Mouse (Mus musculus) CH12.LX (cell line): ENCODE results near the gene Naa38. TPM values are rescaled to one million over a fixed set of nuclear protein-coding genes. Genes with fewer than 3 reads are reported as not detected.

Experiments
- DNase-seq: peaks from one replicate; pipeline ENCODE4 v3.0.0-alpha.2; 2013; ENCODE audit errors: extremely low read depth
- H3K27ac ChIP-seq: 2 replicates; pipeline ENCODE4 v1.5.1; 2012; ENCODE audit warnings: low read depth, mild to moderate bottlenecking, control low read depth, moderate library complexity; ENCODE audit not compliant: insufficient read depth
- H3K27me3 ChIP-seq: replicated peaks from 2 replicates; pipeline ENCODE3; 2012; ENCODE audit warnings: inconsistent platforms
- H3K36me3 ChIP-seq, 2 experiments: replicated peaks in 1 of 2; 2 replicates each; pipeline versions ENCODE3 to v1.6.1; 2012; ENCODE audit warnings: inconsistent platforms in 1 of 2, low read length in 1 of 2, mild to moderate bottlenecking in 1 of 2, mixed read lengths in 1 of 2, moderate library complexity in 1 of 2; ENCODE audit not compliant: control insufficient read depth in 1 of 2, insufficient read depth in 1 of 2
- H3K4me1 ChIP-seq, 2 experiments: 2 replicates each; pipeline ENCODE4 v1.6.1; 2012; ENCODE audit warnings: inconsistent platforms in 1 of 2, moderate library complexity in 1 of 2; ENCODE audit not compliant: insufficient read depth in 2 of 2, control insufficient read depth in 1 of 2
- H3K4me2 ChIP-seq: 2 replicates; pipeline ENCODE4 v1.6.1; 2012; ENCODE audit warnings: low read depth, mild to moderate bottlenecking, control low read depth; ENCODE audit not compliant: poor library complexity, insufficient read depth, severe bottlenecking
- H3K4me3 ChIP-seq, 3 experiments: fragments of 150-350 bp in 1 of 3; sonication (generic) in 1 of 3; replicated peaks in 1 of 3; 2 replicates each; pipeline versions ENCODE3 to v1.5.1; 2011 to 2012; ENCODE audit warnings: low read depth in 2 of 3, low read length in 2 of 3, mild to moderate bottlenecking in 2 of 3, moderate library complexity in 2 of 3, control low read depth in 1 of 3, improper control_type of control experiment in 1 of 3, inconsistent platforms in 1 of 3, mixed read lengths in 1 of 3; ENCODE audit not compliant: poor library complexity in 1 of 3
- H3K79me2 ChIP-seq: replicated peaks from 2 replicates; pipeline ENCODE4 v1.6.1; 2012; ENCODE audit warnings: mild to moderate bottlenecking, moderate library complexity; ENCODE audit not compliant: control insufficient read depth, poor library complexity, insufficient read depth, severe bottlenecking; ENCODE audit errors: extremely low read depth
- H3K9ac ChIP-seq: 2 replicates; pipeline ENCODE4 v1.6.1; 2012; ENCODE audit warnings: low read depth, mild to moderate bottlenecking, control low read depth, moderate library complexity; ENCODE audit not compliant: insufficient read depth
- H3K9me3 ChIP-seq: replicated peaks from 2 replicates; pipeline ENCODE3; 2012; ENCODE audit warnings: low read length, inconsistent platforms, mixed read lengths
- CTCF ChIP-seq, 2 experiments: IDR thresholded peaks in 1 of 2; conservative IDR thresholded peaks in 1 of 2; 2 replicates each; pipeline ENCODE4 v1.5.1; 2011 to 2012; ENCODE audit warnings: low read depth in 2 of 2, low read length in 2 of 2, improper control_type of control experiment in 1 of 2, inconsistent platforms in 1 of 2, mild to moderate bottlenecking in 1 of 2, moderate library complexity in 1 of 2
- E2F4 ChIP-seq: IDR thresholded peaks from 2 replicates; pipeline ENCODE4 v1.6.1; 2011; ENCODE audit warnings: low read depth, low read length, improper control_type of control experiment; ENCODE audit not compliant: insufficient replicate concordance
- ELF1 ChIP-seq: IDR thresholded peaks from 2 replicates; pipeline ENCODE4 v1.6.1; 2014; ENCODE audit warnings: low read depth, mild to moderate bottlenecking, inconsistent platforms, low read length, improper control_type of control experiment
- EP300 ChIP-seq: IDR thresholded peaks from 2 replicates; pipeline ENCODE4 v1.6.1; 2011; ENCODE audit warnings: low read length, improper control_type of control experiment
- ETS1 ChIP-seq: conservative IDR thresholded peaks from 2 replicates; pipeline ENCODE4 v1.6.1; 2012; ENCODE audit warnings: low read depth, mild to moderate bottlenecking, inconsistent platforms, low read length, improper control_type of control experiment, moderate library complexity
- GABPA ChIP-seq: IDR thresholded peaks from 2 replicates; pipeline ENCODE4 v1.6.1; 2012; ENCODE audit warnings: low read depth, low read length, improper control_type of control experiment, inconsistent platforms; ENCODE audit not compliant: insufficient replicate concordance
- IRF4 ChIP-seq: IDR thresholded peaks from 2 replicates; pipeline ENCODE4 v1.6.1; 2014; ENCODE audit warnings: low read depth, mild to moderate bottlenecking, inconsistent platforms, low read length, improper control_type of control experiment
- JUN ChIP-seq: IDR thresholded peaks from 2 replicates; pipeline ENCODE4 v1.6.1; 2011; ENCODE audit warnings: low read depth, mild to moderate bottlenecking, low read length, improper control_type of control experiment, moderate library complexity; ENCODE audit not compliant: insufficient read depth
- JUND ChIP-seq: conservative IDR thresholded peaks from 2 replicates; pipeline ENCODE4 v1.6.1; 2011; ENCODE audit warnings: low read depth, low read length, improper control_type of control experiment
- KAT2A ChIP-seq: IDR thresholded peaks from 2 replicates; pipeline ENCODE4 v1.6.1; 2012; ENCODE audit warnings: low read length, improper control_type of control experiment, inconsistent platforms; ENCODE audit not compliant: insufficient replicate concordance
- MAFK ChIP-seq: IDR thresholded peaks from 2 replicates; pipeline ENCODE4 v1.6.1; 2011; ENCODE audit warnings: low read length, improper control_type of control experiment; ENCODE audit not compliant: insufficient replicate concordance
- MAZ ChIP-seq: IDR thresholded peaks from 2 replicates; pipeline ENCODE4 v1.6.1; 2012; ENCODE audit warnings: low read depth, mild to moderate bottlenecking, inconsistent platforms, low read length, improper control_type of control experiment, moderate library complexity
- MEF2A ChIP-seq: IDR thresholded peaks from 2 replicates; pipeline ENCODE4 v1.6.1; 2014; ENCODE audit warnings: low read depth, mild to moderate bottlenecking, inconsistent platforms, low read length, improper control_type of control experiment, borderline replicate concordance
- MXI1 ChIP-seq: IDR thresholded peaks from 2 replicates; pipeline ENCODE4 v1.6.1; 2011; ENCODE audit warnings: mild to moderate bottlenecking, low read depth, low read length, improper control_type of control experiment
- NELFE ChIP-seq: IDR thresholded peaks from 2 replicates; pipeline ENCODE4 v1.6.1; 2011; ENCODE audit warnings: low read depth, low read length, improper control_type of control experiment
- NRF1 ChIP-seq: IDR thresholded peaks from 2 replicates; pipeline ENCODE4 v1.6.1; 2014; ENCODE audit warnings: low read depth, mild to moderate bottlenecking, inconsistent platforms, low read length, improper control_type of control experiment, moderate library complexity
- PAX5 ChIP-seq: IDR thresholded peaks from 2 replicates; pipeline ENCODE4 v1.6.1; 2012; ENCODE audit warnings: low read length, inconsistent platforms, mixed read lengths
- POLR2A ChIP-seq: IDR thresholded peaks from 2 replicates; pipeline ENCODE4 v1.6.1; 2011; ENCODE audit warnings: low read depth, mild to moderate bottlenecking, improper control_type of control experiment, low read length
- POLR2AphosphoS2 ChIP-seq: IDR thresholded peaks from 2 replicates; pipeline ENCODE4 v1.6.1; 2011; ENCODE audit warnings: low read depth, low read length, improper control_type of control experiment
- RCOR1 ChIP-seq: conservative IDR thresholded peaks from 2 replicates; pipeline ENCODE4 v1.6.1; 2012; ENCODE audit warnings: low read depth, mild to moderate bottlenecking, inconsistent platforms, low read length, improper control_type of control experiment
- SIN3A ChIP-seq: IDR thresholded peaks from 2 replicates; pipeline ENCODE4 v1.6.1; 2012; ENCODE audit warnings: low read length, improper control_type of control experiment, inconsistent platforms
- SMC3 ChIP-seq: IDR thresholded peaks from 2 replicates; pipeline ENCODE4 v1.6.1; 2011; ENCODE audit warnings: low read depth, low read length, improper control_type of control experiment
- TBP ChIP-seq: conservative IDR thresholded peaks from 2 replicates; pipeline ENCODE4 v1.6.1; 2011; ENCODE audit warnings: low read depth, low read length, improper control_type of control experiment
- TCF12 ChIP-seq: IDR thresholded peaks from 2 replicates; pipeline ENCODE4 v1.6.1; 2014; ENCODE audit warnings: low read depth, mild to moderate bottlenecking, inconsistent platforms, low read length, improper control_type of control experiment
- UBTF ChIP-seq: IDR thresholded peaks from 2 replicates; pipeline ENCODE4 v1.6.1; 2012; ENCODE audit warnings: low read depth, mild to moderate bottlenecking, inconsistent platforms, low read length, improper control_type of control experiment, moderate library complexity
- USF2 ChIP-seq: conservative IDR thresholded peaks from 2 replicates; pipeline ENCODE4 v1.6.1; 2011; ENCODE audit warnings: low read depth, low read length, improper control_type of control experiment
- ZKSCAN1 ChIP-seq: IDR thresholded peaks from 2 replicates; pipeline ENCODE4 v1.6.1; 2012; ENCODE audit warnings: low read depth, inconsistent platforms, low read length, improper control_type of control experiment, borderline replicate concordance
- dilution Hi-C: fragments of 300-500 bp; cut with MboI; formaldehyde crosslinking; loops from 2 replicates; pipeline ENCODE4 v1.14.3; 2020; ENCODE audit warnings: low sequenced_read_pairs; ENCODE audit not compliant: extremely low pct_unique_long_range_greater_than_20kb, extremely low pct_ligation_motif_present
- in situ Hi-C: fragments of 300-500 bp; cut with MboI; formaldehyde crosslinking; loops from 3 replicates; pipeline ENCODE4 v1.14.3; 2019; ENCODE audit warnings: low sequenced_read_pairs, low pct_ligation_motif_present, low pct_unique_long_range_greater_than_20kb, mixed read lengths
- polyA plus RNA-seq: library from polyadenylated mRNA; unstranded; fragments of >175 nt; gene quantifications from 2 replicates; pipeline ENCODE4 v1.2.1, GENCODE M21; 2012; ENCODE audit warnings: low read depth; ENCODE audit not compliant: insufficient read length
- total RNA-seq, 2 experiments: library from RNA; depleted of rRNA; stranded (reverse); fragments of 300-350 nt in 1 of 2; fragments of >200 nt in 1 of 2; gene quantifications; 2 replicates each; pipeline ENCODE4 v1.2.3; 2012 to 2014

Naa38 gene
- total and polyA plus RNA-seq, 3 experiments, result 153 to 201 (median 193) TPM

DNA sequence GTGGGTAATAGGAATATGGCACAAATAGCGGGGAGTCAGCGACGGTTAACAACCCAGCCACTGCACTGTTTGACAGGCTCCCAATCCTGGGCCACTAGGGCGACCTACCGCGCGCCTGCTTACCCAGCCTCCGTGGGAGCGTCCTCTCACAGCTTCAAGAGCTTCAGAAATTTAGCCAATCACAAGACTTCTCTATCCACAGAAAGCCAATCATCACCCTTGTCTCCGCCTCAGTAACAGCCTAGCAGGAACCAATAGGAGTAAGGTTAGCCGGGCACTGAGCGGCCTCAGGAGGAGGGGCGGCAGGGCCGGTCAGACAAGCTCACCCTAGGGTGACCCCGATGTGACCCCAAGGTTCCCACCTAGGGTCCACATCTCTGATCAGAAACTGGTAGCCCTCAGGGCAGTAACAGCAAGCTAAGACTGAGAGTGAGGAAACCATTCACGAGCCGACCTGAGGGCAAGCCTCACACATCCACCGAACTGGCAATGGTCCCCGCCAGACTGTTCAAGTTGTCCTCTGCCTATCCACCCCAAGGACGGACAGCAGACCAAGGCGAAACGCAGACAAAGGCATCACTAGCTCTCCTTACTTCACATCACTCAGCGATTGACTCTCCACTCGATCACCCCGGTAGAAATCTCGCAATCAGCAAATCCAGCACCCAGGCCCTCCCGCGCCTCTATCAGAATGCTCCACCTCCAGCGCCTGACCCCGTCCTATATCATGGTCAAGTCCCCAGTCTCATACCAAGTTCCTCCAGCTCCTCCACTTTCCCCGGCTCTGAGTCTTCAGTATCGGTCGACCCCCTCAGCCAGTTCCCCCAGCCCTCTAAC is 13.5 kb downstream of the Naa38 start:
- Histone ChIP-seq H3K9ac (peak overlapping the region; percentile 67), H3K9me3 (no peaks in the 10 kb centered on the region), H3K27me3 (peaks cover 7% of the 10 kb centered on the region), H3K4me1 (peaks cover 24 to 38% of the 10 kb centered on the region in 2 experiments), H3K79me2 (peaks cover 7% of the 10 kb centered on the region; the same call in 1 of the 2 replicates), H3K27ac (peak overlapping the region; percentile 88), H3K4me2 (peak overlapping the region; percentile 78), H3K36me3 (peaks cover 37 to 43% of the 10 kb centered on the region in 2 experiments), H3K4me3 (peak overlapping the region; percentile 56 to 70 (median 67))
- in situ Hi-C loops, result loop anchor here (10.0 kb wide), 1 partner anchor 116 kb away; no protein-coding TSS in a partner anchor
- TF ChIP-seq TBP, result 0 out of 2 replicates have a peak, but pooled peaks have one; percentile 57
- TF ChIP-seq TCF12, result peak; percentile 54
- TF ChIP-seq POLR2A, result peak; percentile 72
- TF ChIP-seq NRF1, result peak; percentile 59
- TF ChIP-seq EP300, result no peak
- TF ChIP-seq NELFE, result peak; percentile 74
- 0 out of 2 replicates have a peak, but pooled peaks have one; percentile 25 for TF ChIP-seq POLR2AphosphoS2
- TF ChIP-seq MXI1, result no peak
- dilution Hi-C loops, result no loop called here
- peak; percentile 98 for DNase-seq

DNA sequence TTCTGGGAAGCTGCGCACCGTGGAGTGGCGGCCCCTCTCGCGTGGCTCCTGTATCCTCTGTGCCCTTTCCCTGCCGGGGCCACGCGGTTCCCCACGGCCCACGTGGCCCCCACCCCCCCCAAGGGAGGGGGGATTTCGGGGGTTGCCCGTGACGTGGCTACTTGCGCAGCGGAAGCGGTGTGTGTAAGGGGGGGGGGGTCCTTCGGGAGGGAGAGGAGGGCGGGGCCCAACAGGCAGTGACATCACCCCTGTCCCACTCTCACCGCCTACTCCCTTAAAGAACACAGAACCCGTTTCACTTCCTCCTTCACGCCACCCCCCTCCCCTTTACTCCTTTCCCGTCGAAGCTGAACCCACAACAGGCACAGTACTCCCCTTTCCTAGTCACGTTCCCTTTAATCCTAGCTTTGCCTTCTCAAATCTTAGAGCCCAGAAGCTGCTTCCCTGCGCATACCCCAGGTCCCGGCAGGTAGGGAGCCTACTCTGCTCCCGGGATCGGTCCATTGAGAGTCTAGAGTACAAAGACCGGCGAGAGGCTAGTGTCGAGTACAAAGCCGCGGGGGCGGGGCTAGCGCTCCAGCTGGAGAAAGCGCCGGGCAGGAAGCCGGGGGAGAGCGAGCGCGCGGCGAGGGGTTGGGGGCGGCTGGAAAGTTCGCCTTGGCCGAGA is 14.2 kb downstream of the Naa38 start:
- peaks cover 28 to 46% of the 10 kb centered on the region in 2 experiments for H3K4me1 ChIP-seq
- no peaks in the 10 kb centered on the region for H3K9me3 ChIP-seq
- peak overlapping the region; percentile 60 to 73 (median 67) for H3K4me3 ChIP-seq
- in situ Hi-C loops (loop anchor here (10.0 kb wide), 1 partner anchor 115 kb away; no protein-coding TSS in a partner anchor), dilution Hi-C loops (no loop called here)
- peak; percentile 95 for DNase-seq
- H3K27ac ChIP-seq, result peak overlapping the region; percentile 96
- H3K9ac ChIP-seq, result peak overlapping the region; percentile 90
- peaks cover 7% of the 10 kb centered on the region; the same call in 1 of the 2 replicates for H3K79me2 ChIP-seq
- H3K36me3 ChIP-seq, result peaks cover 29 to 36% of the 10 kb centered on the region in 2 experiments
- peaks cover 7% of the 10 kb centered on the region for H3K27me3 ChIP-seq
- H3K4me2 ChIP-seq, result peak overlapping the region; percentile 80
- TF ChIP-seq TBP (0 out of 2 replicates have a peak, but pooled peaks have one; percentile 50), USF2 (no peak), MXI1 (peak; percentile 99), ELF1 (peak; percentile 76), NRF1 (peak; percentile 34; the same call in 1 of the 2 replicates), E2F4 (no peak), CTCF (conservative IDR thresholded peaks at IDR 0.05 in 1 of 2, IDR thresholded peaks at IDR 0.05 in 1 of 2; ENCODE audit: low read depth in 2 of 2, low read length in 2 of 2) (no peak), ETS1 (peak; percentile 99), MEF2A (peak; percentile 79), EP300 (peak; percentile 82; the same call in 1 of the 2 replicates), ZKSCAN1 (no peak), KAT2A (0 out of 2 replicates have a peak, but pooled peaks have one; percentile 45), PAX5 (no peak), SIN3A (peak; percentile 95), JUND (no peak), JUN (peak; percentile 79), NELFE (peak; percentile 31; the same call in 1 of the 2 replicates), UBTF (peak; percentile 53; the same call in 1 of the 2 replicates), GABPA (no peak), SMC3 (no peak), MAZ (peak; percentile 100), POLR2A (0 out of 2 replicates have a peak, but pooled peaks have one; percentile 36), IRF4 (peak; percentile 97), TCF12 (peak; percentile 54), MAFK (no peak), RCOR1 (peak; percentile 64; the same call in 1 of the 2 replicates)
